Mouse (Mus musculus): Measurements from ENCODE around the gene Efhb.

Gene Efhb

DNA sequence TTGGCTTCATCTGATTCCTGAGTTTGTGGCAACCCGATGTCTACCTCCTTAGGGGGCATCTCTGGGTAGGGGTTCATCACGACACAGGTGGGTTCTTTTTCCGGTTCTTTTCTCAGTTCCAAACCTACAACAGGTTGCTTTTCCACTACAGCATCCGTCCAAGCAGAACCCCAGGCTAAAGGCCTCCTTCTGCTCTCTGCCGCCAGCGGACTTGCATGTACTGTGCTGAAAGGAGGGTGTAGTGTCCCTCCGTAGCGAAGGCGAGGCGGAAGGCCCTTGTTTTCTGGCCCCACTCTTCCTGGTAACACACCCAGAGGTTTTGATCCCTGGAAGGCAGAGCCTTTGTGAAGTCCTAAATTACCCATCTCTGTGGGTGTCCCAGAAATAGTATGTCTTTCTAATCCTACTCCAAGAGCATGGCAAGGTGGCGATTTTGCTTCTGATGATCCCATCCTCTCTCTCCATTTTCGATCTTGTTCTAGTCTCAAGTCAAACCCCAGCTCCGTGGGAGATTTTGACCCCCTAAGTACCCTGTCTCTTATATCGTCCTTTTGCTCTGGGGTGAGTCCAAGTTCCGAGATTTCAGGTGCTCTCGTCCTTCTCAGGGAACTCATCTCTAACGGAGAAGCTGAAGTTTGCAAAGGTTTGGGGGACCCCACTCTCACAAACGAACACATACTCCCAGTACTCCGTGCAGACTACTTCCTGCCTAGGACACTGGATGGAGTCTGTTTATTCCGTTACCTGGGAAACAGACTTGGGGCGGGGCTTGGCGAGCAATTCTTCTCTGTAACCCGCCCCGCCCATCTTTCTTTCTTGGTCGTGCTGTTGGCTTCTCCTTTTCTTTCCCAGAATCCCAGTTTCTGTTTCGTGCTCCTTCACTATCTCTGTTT lies at the start of gene Efhb:
TSS of gene Efhb (minus strand) at position 719 of the 893 bp plus-strand sequence.
- DNase-seq (ENCODE audit: low spot score) = peak; percentile 87

DNA sequence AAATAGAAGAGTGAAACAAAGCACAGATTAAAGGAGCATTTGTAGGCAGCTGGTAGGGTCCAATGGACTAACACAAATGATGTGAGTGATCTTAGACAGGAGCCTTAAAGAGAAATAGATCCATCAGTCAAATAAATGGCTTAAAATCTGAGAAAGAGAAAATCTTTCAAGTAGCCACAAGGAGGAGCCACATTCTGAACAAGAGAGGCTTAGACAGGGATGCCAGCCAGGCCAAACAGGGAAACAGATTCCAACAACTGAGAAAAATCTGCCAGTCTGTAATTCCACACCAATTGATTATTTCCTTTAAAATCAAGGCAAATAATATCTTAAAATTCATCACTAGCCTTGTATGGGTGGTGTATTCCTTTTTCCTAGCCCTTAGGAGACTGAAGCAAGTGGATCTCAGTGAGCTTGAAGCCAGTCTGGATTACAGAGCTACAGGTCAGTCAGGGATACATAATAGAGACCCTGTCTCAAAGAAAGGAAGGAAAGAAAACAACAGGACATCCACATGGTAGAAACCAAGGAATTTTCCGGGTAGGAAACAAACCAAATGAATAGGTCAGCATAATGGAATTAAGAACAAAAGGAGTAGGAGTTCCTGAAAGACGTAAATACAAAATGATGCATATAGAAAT lies 49.3 kb upstream of the Efhb start:
- DNase-seq (ENCODE audit: low spot score) = no peak

DNA sequence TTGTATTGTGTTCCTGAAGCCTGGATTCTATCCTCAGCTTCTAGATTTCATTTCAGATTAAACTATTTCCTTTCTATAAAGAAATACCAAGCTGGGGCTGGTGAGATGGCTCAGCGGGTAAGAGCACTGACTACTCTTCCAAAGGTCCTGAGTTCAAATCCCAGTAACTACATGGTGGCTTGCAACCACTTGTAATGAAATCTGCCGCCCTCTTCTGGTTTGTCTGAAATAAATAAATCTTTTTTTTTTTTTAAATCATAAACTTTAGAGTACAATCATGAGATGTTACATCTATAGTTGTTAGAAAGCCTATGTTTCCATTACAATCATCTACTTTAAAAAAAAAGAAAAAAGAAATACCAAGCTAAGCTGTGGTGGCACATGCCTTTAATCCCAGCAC lies 39.8 kb upstream of the Efhb start:
- DNase-seq (ENCODE audit: low spot score) = no peak

DNA sequence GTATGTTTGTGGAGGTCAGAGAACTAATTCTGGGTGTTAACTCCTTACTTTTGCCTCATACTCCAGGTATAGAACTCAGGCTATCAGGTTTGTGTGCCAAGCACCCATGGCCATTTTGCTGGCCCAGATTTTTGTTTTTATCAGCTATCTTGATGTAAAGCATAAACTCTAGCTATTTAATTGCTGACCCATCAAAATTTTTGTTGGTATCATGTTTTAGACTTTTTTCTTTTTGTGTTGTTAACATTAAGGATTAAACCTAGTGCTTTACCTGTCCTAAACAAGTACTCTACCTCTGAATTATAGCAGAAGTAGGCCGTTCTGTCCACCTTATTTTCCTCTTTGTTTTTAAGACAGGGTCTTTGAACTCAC lies 25.9 kb upstream of the Efhb start:
- no peak for DNase-seq (ENCODE audit: low spot score)

DNA sequence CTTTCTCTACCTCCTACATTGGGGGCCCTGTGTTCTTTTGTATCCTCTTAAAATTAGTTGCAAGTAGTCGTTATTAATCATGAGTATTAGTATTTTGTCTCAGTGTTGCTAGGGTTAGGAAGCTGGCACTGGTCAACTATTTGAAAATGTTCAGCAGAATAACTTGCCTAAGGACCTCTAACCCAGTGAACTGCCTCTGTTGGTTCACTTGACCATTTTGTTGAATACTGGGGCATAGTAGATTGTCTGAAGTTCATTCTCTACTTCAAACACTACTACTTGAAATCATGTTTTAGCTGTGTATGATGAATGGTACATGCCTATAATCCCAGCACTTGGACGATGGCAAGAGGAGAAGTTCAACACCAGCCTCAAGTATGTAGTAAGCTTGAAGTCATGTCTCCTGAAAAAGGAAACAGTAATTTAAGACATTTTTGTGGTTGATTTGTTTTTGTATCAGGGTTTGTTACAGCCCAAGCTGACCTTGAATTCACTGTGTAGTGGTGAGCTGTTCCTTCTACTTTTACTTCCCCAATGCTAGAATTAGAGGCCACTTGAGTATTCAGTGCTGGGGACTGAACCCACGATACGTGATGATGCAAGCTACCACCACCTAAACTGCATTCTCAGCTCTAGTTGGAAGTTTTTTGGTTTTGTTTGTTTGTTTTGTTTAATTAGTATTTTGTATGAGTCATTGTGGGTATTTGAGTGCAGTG lies 25.3 kb upstream of the Efhb start:
- DNase-seq (ENCODE audit: low spot score) = no peak

DNA sequence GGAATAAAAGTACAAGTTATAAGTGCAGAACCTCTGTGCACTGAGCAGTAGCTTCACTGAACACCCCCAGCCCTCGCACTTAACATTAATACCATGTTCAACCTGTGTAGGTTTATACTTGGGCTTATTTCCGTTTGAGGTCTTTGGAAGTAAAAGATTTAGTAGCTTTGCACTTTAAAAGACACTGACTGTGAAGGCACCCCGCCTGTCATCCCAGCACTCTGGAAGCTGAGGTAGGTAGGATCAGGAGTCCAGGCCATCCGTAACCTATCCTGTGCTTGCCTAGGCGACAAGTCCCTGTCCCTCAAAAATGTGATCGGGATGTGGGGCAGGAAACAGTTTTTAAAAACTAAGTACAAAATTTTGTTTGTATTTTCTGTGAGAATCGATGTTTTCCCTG lies 17.3 kb upstream of the Efhb start:
- no peak for DNase-seq (ENCODE audit: low spot score)

DNA sequence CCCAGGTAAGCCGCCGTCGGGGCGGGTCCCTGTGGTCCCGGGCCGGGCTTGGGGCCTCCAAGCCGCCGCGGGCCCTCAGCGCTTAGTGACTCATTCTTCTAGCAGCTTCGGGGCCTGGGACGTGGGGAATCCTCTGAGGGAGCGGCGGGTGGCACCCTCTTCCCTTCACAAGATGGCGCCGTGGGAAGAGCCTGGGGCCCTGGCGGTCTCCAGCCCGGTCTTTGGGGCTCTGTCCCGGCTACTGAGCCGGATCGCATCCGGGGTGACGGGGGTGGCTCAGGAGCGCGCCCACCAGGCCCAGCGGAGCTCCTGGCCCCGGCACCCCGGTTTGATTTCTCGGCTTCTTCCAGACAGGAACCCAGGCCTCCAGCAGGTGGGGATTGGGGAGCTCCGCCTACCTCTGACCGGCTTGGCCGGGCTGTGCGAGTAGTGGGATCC lies 16.5 kb upstream of the Efhb start:
- peak; percentile 36 for DNase-seq (ENCODE audit: low spot score)

DNA sequence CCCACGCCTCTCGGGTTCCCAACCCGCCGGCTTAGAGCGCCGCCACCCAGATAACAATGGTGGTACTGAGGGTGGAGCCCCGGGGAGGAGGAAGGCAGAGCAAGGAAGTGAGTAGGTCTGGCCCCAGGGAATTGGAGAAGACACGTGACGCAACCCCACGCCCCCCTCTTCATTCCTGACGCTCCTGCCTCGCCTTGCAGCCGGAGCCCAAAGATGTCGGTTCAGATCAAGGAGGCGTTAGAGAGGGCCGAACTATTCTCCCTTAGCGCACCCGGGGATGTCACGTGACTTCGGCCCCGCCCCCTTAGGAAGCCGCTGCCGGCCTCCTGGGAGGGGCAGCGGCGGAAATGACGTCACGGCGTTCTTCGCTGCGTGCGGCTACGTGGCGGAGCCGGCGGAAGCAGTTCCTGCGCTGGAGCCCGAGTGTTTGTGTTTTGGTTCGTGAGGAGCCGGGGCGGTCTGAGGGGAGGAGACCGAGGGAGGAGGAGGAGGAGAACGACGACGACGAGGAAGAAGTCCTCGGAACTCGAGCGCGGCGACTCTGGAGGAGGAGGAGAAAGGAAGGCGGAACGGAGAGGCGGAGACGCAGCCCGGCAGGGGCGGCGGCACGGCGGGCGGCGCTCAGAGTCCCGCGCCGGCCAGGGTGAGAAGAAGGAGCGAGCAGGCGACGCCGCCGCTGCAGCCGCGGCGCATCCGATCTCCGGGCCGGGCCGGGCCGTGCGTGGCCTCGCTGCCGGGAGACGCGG lies 15.9 kb upstream of the Efhb start, which contains the start of gene Rab5a:
TSS of gene Rab5a (plus strand) at position 377 of the 746 bp plus-strand sequence.
- DNase-seq (ENCODE audit: low spot score) = peak; percentile 99

DNA sequence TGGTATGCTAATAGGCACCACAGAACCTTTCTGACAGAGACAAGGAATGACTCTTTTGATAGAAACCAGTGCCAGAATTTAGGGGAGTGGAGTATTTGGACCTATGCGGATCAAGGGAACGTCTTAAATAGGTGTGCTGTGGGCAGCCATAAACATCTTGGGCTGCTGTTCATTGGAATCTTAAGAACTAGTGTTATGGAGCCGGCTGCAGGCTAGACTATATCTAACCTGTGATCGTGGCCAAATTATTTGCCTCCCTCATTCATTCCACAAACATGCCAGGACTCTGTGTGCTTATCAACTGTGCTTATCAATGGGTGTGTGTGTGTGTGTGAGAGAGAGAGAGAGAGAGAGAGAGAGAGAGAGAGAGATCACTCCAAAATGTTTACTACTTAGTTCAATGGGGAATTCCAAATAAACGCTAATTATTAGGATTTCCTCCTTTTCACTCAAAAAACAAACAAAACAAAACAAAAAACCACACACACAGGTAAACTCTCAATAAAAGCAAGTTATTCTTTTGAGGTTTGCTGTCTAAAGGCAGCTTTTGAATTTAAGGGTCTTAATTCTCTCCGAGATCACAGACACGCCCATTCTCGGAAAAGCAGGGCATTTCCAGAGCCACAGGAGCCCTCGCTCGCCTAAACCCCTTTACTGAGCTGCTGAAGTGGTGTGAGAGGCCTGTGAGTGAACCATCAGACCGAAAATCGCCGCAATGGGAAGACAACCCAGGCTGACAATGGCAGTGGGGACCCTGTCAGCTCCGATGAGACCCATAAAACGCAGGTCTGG lies 15.1 kb upstream of the Efhb start:
- DNase-seq (ENCODE audit: low spot score) = no peak

DNA sequence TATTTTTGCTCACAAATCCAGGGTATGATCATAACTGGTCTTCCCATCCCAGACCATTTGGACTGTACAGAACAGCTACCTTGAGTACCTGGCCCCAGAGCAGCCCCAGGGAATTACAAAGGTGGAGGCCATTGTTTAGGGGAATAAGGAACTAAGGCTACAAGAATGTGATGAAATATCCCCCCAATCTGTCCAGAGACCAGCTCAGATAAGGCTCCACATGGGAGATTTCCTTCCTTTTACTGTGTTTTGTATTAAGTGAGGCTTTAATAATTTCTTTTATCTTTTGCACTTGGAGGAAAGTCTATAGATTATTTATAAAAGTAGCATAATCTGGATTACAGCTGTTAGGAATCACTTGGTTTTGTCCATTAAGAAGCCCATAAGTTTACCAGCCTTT lies 5.6 kb upstream of the Efhb start:
- no peak for DNase-seq (ENCODE audit: low spot score)

DNA sequence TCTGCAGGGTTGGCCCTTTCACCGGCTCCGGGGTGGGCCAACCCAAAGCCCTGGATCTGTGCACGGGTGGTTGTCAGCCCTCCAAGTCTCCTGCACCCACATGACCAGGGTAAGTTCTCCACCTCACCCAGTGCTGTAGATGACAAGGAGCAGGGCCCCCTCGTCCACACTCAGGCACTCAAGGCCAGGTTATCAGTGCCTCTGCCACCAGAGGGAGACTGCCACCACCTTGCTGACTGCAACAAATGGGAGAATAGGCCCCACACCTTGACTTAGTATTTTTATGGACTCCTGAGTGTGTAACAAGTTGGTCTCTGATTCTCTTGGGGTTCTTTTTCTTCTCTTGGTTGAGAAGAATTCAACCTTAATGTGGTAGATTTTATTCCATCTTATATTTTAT lies 2.4 kb upstream of the Efhb start:
- DNase-seq (ENCODE audit: low spot score) = no peak

DNA sequence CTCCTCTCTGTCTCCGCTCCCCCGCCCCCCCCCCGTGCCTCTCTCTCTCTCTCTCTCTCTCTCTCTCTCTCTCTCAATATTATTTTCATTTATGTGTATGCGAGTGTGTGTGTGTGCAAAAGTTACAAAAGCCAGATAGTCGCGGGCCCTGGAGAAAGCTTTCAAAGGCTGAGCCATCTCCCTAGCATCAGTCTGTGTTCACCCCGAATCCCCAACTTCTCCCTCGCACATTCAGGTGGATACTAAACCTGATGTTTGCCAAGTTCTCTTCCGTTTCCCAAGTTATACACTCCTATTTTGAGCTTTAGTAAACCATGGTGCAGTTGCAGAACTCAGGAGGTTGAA lies 347 bp upstream of the Efhb start:
- DNase-seq (ENCODE audit: low spot score) = no peak

DNA sequence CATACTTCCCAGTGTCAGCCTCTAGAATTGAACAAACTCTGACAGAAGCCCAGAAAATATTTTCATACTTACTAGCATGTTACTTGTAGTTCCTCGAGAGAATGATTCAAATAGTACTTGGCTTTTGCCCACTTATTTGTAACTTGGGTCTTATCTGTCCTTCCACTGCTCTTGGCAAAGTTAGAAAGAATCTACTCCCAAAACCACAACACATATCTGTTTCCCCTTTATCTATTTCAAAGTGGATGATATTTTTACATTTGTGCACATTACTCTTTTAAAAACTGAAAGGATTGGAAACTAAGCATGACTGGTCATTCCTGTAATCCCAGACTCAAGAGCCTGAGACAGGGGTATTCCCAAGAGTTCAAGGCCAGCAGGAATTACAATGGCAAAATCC lies 6.4 kb downstream of the Efhb start:
- no peak for DNase-seq (ENCODE audit: low spot score)

DNA sequence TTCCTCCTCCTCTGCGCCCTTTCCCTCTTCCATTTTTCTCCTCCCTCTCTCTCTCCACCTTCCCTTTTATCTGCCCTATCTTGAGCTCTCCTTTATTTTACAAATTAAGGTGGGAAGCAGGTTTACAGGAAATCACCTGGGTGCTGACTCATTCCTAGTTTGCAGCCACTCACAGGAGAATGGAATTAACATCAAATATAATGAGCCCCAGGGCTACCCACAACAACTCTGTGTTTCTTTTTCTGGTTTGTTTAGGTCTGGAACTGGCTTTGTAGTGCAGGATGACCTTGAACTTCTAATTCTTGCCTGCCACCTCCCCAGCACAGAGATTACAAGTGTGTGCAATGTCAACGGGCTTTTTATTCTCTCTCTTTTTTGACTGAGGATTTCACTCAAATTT lies 7.0 kb downstream of the Efhb start:
- no peak for DNase-seq (ENCODE audit: low spot score)

DNA sequence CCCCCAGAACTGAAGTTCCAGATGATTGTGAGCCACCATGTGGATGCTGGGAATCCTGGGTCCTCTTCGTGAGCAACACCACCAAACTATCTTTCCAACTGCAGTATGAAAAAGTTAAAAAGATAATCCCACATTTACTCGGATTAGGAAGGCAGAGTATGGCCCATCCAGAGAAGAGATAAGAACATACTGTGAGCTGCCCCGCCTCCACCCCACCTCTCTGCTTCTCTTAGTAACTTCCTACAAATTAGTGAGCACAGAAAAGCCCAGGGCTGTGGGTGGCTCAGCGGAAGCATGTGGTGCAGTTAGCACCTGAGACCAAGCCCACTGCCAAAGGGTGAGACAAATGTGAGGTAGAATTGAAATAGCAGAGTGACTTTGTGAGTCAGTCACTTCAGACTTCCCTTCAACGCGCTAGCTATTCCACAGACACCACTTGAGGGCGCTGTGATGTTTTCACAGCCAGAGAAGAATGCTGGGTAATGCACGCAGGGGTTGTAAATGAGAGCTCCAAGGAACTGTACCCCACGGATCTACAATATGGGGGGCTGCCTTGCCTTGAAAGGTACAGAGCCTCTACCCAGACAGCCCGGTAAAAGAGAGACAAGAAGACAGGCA lies 60.3 kb downstream of the Efhb start:
- DNase-seq (ENCODE audit: low spot score) = peak; percentile 33

DNA sequence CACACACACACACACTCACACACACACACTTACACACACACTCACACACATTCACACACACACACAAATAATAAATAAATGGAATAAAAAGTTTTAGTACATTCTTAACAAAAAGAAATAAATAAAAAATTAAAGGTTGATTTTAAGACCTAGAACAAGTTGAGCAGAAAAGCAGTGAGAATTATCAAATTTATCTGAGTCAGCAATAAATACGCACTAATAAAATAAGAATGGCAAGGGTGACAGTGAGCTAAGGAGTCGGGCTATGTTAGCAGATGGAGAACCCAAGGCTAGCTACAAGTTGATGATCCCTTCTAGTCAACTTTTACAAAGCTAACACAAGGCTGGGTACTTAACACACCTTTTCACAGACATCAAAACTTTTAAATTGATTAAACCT lies 69.9 kb downstream of the Efhb start:
- DNase-seq (ENCODE audit: low spot score) = no peak

DNA sequence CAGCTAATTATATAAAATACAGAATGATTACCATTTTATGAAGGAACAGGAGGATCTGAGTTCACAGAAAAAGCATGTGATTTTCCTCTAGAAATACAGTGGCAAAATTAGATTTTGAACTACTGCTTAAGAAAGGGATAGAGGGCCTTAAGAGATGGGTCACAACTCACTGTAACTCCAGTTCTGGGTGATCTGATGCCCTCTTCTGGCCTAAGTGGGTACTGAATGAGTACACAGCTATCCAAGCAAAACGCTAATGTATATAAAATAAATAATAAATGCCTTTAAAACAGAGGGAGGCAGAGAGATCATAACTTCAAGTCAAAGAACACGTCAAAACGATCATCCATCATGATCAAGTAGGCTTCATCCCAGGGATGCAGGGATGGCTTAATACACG lies 73.6 kb downstream of the Efhb start:
- peak; percentile 18 for DNase-seq (ENCODE audit: low spot score)

DNA sequence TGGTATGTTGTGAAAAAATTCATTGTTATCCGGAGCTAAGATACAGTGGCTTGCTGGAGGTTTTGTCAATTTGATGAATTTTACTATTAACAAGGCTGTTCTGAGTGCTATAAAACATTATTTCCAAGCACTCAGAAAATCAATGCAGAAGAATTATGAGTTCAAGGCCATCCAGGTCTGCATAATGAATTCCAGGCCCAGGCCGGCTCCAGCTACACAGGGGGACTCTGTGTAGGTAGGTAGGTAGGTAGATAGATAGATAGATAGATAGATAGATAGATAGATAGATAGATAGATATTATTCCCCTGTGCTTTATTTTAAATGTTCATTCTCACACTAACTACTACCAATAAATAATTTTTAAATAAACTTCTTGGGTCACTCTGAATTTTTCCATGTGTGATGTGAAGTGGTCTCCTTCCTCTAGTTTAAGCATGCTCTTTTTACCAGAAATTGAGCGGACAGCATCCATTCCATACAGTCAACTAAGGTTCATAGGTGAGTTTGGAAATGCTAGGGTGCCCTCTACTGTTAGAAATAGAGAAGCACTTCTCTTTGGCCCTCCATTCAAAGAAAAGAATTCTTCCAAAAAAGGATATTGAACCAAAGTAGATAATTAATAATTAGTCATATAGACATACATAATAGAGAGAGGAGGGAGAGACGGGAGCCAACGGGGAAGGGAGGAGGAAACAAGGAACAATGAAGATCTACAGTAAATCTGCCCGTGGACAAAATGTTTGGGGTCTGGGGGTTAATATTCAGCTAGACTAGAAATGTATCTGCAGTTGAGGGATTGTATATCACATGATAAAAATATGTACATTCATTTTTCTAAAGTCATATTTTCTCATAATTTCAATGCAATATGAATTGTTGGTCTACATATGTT lies 75.3 kb downstream of the Efhb start:
- no peak for DNase-seq (ENCODE audit: low spot score)

DNA sequence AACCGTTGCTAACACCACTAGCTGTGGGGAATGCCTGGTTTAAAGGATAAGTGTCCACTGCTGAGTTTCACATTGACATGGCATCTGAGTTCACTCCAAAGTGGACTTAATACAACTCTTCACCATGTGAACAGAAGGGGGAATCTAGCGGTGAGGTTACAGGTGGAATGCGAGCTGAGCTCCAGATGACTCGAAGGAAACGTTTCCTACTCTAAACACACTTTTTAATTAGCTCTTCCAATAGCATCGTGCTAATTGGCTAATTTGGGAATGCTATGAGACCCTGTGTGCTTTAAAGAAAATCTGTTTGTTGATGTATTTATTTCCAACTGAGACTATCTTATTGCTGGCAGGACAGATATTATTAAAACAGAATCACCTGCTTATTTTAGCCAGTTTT lies 76.3 kb downstream of the Efhb start:
- DNase-seq (ENCODE audit: low spot score) = no peak

DNA sequence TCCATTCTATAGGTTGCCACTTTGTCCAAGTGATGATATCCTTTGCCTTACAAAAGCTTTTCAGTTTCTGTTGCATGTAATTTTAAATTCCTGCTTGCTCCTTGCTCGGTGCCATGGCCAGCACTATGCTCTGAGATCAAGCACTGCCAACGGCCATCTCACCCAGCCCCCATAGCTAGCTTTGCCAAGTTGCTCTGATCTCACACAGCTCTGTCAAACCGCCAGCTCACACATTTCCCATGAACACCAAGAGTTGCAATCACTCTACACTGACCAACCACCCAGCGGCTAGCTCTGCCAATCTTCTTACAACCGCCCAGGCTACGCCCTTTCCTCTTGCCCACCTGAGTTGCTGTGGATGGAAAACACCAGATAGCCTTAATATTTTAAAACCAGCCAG lies 99.0 kb downstream of the Efhb start:
- DNase-seq (ENCODE audit: low spot score) = no peak

Data from ovary, postnatal 14 days (tissue).